Mouse (Mus musculus) gastrocnemius, postnatal 14 days (tissue): ENCODE data around the gene Fhod1. TPM values are rescaled to one million over a fixed set of nuclear protein-coding genes. Genes with fewer than 3 reads are reported as not detected.

Experiments used
- DNase-seq: peaks from one replicate; pipeline ENCODE4 v3.0.0; 2021; ENCODE audit warnings: mixed read lengths
- intact Hi-C: fragments of 180-260 bp; cut with DNase I; formaldehyde crosslinking; loops from one replicate; pipeline ENCODE4 v1.15.1; 2025; ENCODE audit warnings: low total_unique reads
- total RNA-seq, 2 experiments: library from RNA; stranded (reverse); gene quantifications; 2 replicates each; pipeline ENCODE4 v1.2.3; 2021

Fhod1 gene
- total RNA-seq, 2 experiments from 2014 or later, result 12.1 to 15.6 TPM

- peak; percentile 97 for DNase-seq
- intact Hi-C loops, result no loop called here
These were observed 21.5 kb downstream of the Fhod1 start, which contains the start of the genes Lrrc29 and Tmem208 for GRCm38 (mm10) chr8:105326141-105326672. TSS of gene Lrrc29 (minus strand) at chr8:105326278. TSS of gene Tmem208 (plus strand) at chr8:105326354.

GRCm38 (mm10) chr8:105325641-105326093, 22.1 kb downstream of the Fhod1 start:
- no peak for DNase-seq
- intact Hi-C loops, result no loop called here

- intact Hi-C loops, result no loop called here
- DNase-seq, result no peak
These were observed 24.6 kb downstream of the Fhod1 start for GRCm38 (mm10) chr8:105323183-105323582.

- intact Hi-C loops, result no loop called here
These were observed 29.0 kb downstream of the Fhod1 start for GRCm38 (mm10) chr8:105318662-105319190.

GRCm38 (mm10) chr8:105317941-105318340, 29.8 kb downstream of the Fhod1 start:
- no peak for DNase-seq

More at GRCm38 (mm10) chr8:105318662-105319190, 29.0 kb downstream of the Fhod1 start:
- no peak for DNase-seq

GRCm38 (mm10) chr8:105315073-105315769, 32.5 kb downstream of the Fhod1 start:
- DNase-seq, result no peak
- intact Hi-C loops, result no loop called here

More at GRCm38 (mm10) chr8:105317941-105318340, 29.8 kb downstream of the Fhod1 start:
- intact Hi-C loops, result no loop called here

GRCm38 (mm10) chr8:105313622-105314402, 33.9 kb downstream of the Fhod1 start:
- no peak for DNase-seq
- intact Hi-C loops, result no loop called here

GRCm38 (mm10) chr8:105312891-105313481, 34.8 kb downstream of the Fhod1 start:
- DNase-seq, result no peak
- intact Hi-C loops, result no loop called here

GRCm38 (mm10) chr8:105311718-105312117, 36.0 kb downstream of the Fhod1 start:
- intact Hi-C loops, result no loop called here

GRCm38 (mm10) chr8:105310118-105310517, 37.6 kb downstream of the Fhod1 start:
- intact Hi-C loops, result no loop called here
- no peak for DNase-seq

More at GRCm38 (mm10) chr8:105311718-105312117, 36.0 kb downstream of the Fhod1 start:
- DNase-seq, result no peak

- intact Hi-C loops, result no loop called here
- no peak for DNase-seq
These were observed 38.5 kb downstream of the Fhod1 start for GRCm38 (mm10) chr8:105309142-105309847.

- intact Hi-C loops, result no loop called here
- no peak for DNase-seq
These were observed 39.3 kb downstream of the Fhod1 start for GRCm38 (mm10) chr8:105308428-105308827.

GRCm38 (mm10) chr8:105307670-105308069, 40.1 kb downstream of the Fhod1 start:
- DNase-seq, result no peak
- intact Hi-C loops, result no loop called here

GRCm38 (mm10) chr8:105306146-105306691, 41.5 kb downstream of the Fhod1 start:
- no peak for DNase-seq
- intact Hi-C loops, result no loop called here

GRCm38 (mm10) chr8:105305211-105306145, 42.3 kb downstream of the Fhod1 start, which contains the start of gene Elmo3:
TSS of gene Elmo3 (plus strand) at chr8:105305601.
- no peak for DNase-seq
- intact Hi-C loops, result no loop called here

- DNase-seq, result no peak
- intact Hi-C loops, result no loop called here
These were observed 43.2 kb downstream of the Fhod1 start for GRCm38 (mm10) chr8:105304325-105305210.

- DNase-seq, result no peak
- intact Hi-C loops, result no loop called here
These were observed 43.9 kb downstream of the Fhod1 start for GRCm38 (mm10) chr8:105303874-105304273.
